Mouse (Mus musculus): ENCODE results near the gene Slc9b1.

Gene Slc9b1

DNA sequence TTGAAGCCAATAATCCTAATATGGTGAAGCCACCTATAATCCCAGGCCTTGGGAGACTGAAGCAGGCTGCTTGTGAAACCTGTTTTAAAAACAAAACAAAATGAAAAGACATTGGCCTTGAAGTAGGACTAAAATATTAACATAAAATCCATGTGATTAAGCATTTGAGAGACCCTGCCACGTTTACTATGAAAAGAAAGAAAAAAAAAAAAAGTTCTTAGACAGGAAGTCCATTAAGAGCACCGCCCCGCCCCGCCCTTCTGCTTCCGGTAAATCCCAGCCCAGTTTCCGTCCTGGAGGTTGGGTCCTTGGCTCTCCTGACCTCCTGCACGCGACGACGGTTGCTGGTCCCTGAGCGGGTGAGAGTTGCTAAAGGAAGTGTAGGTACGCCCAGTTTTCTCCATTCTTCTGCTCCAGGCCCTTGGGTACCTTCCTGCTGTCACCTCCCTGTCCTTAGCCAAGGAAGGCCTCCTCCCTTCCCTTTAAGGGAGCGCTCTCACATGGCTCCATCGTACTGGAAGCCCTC lies at the start of gene Slc9b1:
Slc9b1 (plus strand) TSS at position 291 of the 526 bp plus-strand sequence.
- DNase-seq (ENCODE audit: low spot score) = peak; percentile 66

DNA sequence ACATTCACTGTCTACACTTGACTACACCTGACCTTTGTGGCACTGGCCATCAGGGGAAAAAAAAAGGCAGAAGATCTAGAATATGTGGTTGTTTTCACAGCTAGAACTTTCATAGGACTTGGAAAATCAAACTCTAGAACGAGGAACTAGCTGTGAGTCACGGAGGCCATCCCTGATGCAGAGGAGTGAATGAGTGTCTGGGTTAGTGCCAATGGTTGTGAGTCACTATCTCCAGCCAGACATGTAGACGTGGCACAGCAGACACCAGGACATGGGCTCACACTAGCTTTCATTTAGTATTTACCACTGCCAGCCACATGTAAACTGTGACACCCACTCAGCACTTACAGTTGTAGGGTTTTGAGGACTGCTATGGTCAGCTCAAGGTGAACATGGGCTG lies 49.3 kb upstream of the Slc9b1 start:
- DNase-seq (ENCODE audit: low spot score) = no peak

DNA sequence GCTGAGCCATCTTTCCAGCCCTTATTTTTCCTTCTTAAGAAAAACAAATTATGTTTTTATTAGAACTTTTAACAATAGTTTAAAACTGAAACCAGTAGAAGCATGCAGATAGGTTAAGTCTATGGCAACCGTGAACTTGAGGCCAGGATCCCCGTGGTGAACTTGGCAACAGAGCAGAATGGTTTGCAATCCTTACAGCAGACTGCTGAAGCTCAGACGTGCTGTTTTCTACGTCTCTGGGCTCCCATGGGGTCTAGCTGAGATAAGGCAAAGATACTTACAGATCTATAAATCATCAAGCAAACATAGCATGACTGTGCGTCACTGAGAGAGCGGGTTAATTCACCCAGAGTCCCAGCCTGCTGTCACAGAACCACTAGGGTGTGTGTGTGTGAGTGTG lies 47.7 kb upstream of the Slc9b1 start:
- DNase-seq (ENCODE audit: low spot score) = no peak

DNA sequence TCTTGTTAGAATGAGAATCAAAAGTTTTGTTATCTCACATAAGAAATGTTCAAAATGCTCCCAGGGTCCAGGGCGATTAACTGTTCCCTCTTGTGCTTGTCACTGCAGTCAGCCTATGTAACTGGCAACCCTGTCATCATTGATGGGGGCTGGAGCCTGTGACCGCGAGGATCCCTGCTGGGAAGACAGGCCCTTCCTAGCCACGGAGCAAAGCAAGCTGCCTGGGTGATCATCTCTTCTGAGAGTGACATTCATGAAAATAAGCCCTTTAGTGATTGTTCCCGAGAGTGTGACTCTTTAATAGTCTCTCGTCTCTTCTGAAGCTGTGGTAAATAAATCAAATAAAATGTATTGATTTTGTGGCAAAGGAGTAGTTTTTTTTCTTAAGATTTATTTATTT lies 43.8 kb upstream of the Slc9b1 start:
- no peak for DNase-seq (ENCODE audit: low spot score)

DNA sequence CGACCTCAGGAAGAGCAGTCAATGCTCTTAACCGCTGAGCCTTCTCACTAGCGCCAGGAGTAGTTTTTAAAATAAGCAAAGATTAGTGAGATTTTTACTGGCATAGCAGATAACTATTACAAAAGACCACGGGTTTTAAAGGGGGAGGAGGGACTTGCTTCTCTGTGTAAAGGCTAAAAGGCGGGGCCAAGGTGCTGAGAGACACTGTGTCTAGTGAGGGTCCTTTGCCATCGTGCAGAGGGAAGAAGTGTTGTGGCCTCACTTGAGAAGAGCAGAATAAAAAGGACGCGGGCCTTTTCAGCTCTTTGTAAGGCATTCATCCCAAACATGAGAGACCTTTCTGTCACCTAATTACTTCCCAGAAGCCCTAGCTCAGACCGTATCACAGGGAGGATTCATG lies 43.3 kb upstream of the Slc9b1 start:
- DNase-seq (ENCODE audit: low spot score) = no peak

DNA sequence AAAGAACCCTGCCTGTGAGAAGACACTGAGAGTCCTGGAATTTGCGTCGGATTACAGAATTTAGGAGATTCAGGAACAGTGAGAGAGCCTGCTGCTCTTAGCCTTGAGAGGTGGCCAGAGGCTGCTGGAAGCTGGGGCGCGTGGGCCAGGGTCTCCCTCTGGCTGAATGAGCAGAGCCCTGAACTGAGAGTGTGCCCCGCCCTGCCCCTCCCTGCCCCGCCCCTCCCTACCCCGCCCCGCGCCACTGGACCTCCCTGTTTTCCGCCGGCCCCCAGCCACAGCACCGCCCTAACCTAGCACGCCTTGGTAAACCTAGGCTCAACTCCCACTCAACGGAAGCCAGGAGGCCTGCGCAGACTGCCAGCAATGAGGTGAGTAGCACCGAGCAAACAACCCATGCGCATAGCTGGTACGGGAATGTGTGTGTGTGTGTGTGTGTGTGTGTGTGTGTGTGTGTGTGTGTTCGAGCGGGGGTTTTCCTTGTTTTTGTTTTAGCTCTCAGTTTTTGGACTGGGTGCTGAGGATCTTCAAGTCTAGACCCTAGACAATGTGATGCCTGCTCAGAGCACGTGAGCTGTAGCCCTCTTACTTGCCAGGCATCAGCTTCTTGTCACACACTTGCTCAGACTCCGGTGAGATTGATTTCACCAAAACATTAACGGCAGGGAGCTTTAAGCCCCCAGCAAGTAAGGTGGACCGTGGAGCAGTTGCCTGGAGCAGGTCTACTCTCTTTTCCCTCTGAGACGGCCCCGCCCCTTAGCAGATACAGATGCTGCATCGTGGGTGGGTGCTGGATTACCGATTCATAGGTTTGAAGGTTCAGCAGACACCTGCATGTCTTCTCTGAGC lies 40.2 kb upstream of the Slc9b1 start, which contains the start of gene Slc9b2:
Slc9b2 (plus strand) TSS at position 290 of the 849 bp plus-strand sequence.
- no peak for DNase-seq (ENCODE audit: low spot score)

DNA sequence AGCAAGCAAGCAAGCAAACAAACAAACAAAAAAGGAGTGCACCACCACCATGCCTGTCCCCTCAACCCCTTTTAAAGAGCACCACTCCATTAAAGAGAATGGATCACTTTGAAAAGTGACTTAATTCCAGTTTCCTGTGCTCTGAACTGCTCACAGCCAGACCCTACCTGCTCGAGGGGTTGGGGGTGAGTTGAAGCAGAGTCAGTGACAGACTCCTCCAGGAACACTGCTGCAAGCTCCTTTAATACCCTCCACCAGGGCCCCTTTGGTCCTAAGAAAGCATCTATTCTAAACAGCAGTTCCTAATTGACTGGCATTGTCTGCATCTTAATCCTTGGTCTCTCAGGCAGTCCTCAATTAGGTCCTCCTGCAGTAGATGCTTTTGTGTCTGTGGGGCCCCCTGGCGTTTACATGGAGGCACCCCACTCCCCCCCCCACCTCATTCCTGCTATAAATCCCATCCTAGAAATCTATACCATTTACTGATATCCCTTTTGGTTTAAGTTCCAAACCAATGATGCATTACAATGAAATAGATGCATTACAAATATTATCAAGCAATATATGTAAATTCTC lies 34.8 kb upstream of the Slc9b1 start:
- DNase-seq (ENCODE audit: low spot score) = no peak

DNA sequence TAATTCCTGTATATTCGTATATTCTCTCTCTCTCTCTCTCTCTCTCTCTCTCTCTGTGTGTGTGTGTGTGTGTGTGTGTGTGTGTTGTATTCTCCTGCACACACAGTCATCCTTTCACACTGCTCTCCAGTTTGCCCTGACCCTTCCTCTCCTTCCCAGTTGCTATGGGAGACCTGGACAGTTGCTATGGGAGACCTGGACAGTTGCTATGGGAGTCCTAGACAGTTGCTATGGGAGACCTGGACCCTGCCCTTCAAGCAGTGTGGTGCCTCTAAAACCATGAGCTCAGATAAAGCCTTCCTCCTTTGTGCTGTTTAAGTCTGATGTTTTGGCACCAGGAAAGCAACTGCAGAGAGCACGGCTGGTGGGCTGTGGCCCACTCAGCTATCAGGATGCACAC lies 34.1 kb upstream of the Slc9b1 start:
- DNase-seq (ENCODE audit: low spot score) = no peak

DNA sequence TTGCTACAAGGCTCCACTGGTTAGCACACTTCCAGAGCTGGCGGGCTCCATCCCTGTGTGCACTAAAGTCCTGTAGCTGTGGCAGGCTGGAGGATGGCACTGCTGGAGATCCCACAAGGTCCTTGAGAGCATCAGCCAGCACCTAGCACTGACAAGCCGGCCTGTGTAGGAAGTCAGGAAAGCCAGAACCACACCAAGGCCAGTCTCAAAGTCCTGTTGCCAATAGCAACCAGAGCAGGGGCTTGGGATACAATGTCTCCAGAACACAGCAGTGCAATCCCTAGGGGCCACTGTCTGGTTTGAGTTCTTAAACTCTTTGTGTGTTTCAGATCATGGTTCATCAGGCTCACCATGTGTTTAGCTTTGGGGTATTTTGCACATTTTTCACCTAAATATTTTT lies 33.0 kb upstream of the Slc9b1 start:
- DNase-seq (ENCODE audit: low spot score) = peak; percentile 68

DNA sequence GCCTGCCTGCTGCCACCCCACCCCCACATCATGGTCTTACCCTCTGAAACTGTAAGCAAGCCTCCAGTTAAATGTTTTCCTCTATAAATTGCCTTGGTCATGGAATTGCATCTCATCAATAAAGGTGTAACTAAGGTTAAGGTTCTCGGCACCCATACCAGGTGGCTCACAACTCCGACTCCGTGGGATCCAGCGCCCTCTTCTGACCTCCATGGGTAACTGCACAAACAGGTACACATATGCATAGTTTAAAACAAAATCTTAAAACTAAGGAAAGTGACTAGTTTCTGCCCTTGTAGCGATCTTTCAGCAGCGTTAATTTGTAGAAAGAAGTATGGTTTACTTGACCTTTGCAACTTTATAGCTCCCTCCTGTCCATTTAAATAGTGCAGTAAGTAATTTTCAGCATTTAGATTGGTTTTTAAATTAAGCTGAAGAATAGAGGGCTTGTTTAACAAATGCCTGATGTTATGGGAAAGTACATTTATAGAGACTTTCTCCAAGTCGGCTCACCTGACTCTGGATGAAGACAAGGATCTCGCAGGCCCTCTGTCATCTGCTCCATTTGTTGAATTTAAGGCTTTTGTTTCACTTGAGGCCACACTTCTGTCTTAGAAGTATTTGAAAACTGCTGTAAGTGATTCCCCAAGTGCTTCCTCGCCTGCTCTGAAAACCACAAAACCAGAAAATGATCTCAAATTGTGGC lies 32.0 kb upstream of the Slc9b1 start:
- no peak for DNase-seq (ENCODE audit: low spot score)

DNA sequence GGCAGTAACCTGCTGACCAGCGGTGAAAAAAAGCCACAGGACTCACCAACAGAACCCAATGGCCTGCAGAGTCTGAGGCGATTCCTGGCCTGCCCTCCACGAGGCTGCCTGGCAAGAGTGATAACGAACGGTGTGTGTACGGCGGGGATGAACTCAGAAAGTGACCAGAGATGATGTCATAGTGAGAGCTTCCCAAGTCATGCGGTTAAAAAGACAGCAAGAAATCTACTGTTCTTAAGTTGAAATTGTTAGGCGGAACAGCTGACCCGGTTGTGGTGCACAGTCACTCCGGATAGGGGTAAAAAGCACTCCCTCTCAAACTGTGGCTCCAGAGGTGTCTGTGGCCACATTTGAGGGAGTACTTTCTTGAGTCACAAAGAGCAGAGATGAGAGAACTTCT lies 29.5 kb upstream of the Slc9b1 start:
- no peak for DNase-seq (ENCODE audit: low spot score)

DNA sequence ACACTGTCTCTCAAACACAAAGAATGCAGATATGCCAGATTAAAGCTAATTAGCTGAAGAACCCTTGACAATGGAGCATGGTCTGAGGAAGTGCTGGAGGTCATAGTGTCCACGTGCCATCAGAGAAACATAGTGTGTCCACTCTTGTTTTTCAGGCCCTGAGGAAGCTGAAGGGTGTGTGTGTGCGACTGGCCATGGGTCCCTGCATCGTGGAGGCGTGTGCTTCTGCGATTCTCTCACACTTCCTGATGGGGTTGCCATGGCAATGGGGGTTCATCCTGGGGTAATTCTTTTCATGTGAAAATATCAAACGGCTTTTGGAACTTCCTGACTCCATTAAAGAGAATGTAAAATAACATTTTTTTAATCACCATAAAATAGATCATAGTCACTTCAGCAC lies 23.5 kb upstream of the Slc9b1 start:
- no peak for DNase-seq (ENCODE audit: low spot score)

DNA sequence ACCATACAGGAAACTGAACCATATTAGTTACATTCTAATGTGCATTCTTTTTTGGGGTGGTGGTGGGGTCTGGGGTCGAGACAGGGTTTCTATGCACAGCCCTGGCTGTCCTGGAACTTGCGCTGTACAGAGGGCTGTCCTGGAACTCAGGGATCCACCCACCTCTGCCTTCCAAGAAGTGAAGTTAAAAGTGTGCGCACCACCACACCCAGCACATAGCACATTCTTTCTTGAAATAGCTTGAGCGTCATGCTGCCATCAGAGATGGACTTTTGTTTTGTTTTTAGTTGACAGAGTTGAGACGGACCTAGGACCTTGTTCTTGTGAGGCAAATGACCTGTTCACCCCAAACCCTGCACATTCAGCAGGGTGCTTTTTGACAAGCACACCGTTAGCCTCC lies 20.7 kb upstream of the Slc9b1 start:
- DNase-seq (ENCODE audit: low spot score) = no peak

DNA sequence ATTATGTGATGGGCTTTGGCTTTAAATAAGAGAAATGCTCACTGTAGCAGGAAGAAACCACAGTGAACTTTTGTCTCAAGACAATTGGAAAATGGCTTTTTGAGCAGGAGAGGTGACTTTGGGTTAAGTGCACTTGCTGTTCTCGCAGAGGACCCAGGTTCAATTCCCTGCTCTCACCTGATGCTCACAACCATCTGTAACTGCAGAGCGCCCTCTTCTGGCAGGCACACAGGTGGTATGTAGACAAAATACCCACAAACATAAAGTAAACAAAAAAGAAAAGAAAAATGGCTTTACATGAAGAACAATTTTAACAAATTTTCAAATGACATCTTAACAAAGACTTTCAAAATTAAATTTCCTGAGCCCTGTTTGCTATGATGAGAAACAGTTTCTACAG lies 20.2 kb upstream of the Slc9b1 start:
- DNase-seq (ENCODE audit: low spot score) = no peak

DNA sequence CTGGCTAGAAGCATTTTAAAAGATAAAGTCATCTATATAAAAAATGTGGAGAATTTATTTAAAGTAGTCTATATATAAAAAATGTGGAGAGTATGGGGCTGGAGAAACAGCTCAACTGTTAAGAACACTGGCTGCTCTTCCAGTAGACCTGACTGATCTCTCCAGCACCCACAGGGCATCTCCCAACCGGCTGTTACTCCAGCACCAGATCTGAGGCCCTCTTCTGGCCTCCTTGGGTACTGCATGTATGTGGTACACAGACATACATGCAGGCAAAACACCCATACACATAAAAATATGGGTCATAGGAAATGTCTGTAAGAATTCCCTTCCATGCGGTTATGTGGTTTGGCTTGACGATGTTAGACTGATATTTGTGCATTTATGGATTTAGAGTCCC lies 19.3 kb upstream of the Slc9b1 start:
- DNase-seq (ENCODE audit: low spot score) = peak; percentile 49

DNA sequence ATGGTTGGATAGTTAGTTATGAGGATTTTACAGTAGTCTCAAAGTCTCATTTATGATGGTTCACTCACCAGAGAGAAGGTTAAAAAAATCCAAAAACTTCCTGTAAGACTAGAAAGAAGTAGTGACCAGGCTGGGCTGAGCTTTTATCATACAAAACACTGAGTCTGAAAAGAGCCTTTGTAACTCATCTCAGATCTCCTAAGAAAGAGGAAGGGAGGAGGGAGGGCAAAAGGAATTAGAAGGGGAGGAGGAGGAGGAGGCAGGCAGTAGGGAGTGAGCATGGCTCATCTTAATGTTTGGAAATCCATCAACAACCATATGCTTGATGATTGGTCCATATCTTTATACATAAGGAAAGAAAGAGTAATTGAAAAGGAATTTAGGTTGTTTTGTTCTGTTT lies 15.1 kb upstream of the Slc9b1 start:
- no peak for DNase-seq (ENCODE audit: low spot score)

DNA sequence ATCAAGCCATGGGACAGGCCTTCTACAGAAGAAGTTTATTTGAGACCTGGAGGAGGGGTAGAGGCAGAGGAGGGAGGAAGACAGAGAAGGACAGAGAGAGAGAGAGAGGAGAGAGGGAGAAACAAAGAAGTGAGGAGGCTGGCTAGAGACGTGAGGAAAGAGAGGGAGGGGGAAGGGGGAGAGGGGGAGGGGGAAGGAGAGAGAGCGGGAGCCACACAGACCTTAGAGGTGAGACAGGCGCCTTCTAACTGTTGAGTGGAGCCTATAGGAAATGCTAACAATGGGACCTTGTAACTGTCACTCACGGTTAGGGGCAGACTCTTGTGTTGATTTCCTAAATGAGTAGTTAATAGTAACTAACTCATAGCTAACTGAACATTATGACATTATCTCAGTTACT lies 14.1 kb upstream of the Slc9b1 start:
- no peak for DNase-seq (ENCODE audit: low spot score)

DNA sequence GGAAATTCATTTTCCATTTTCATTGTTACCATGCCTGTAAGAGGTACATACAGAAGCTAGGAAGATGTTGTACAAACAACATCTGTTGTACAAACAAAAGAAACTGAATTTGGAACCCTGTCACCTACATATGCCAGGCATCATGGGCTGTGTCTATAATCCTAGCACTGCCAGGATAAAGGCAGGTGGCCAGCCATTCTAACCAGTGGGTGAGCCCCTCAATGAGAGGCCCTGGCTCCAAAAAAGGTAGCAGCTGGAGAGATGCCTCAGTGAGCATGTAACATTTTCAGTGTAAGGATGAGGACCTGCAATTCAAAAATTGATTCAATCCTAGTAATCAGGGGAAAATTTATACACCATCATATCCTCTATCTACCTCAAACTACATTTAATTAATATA lies 1.2 kb downstream of the Slc9b1 start:
- no peak for DNase-seq (ENCODE audit: low spot score)

DNA sequence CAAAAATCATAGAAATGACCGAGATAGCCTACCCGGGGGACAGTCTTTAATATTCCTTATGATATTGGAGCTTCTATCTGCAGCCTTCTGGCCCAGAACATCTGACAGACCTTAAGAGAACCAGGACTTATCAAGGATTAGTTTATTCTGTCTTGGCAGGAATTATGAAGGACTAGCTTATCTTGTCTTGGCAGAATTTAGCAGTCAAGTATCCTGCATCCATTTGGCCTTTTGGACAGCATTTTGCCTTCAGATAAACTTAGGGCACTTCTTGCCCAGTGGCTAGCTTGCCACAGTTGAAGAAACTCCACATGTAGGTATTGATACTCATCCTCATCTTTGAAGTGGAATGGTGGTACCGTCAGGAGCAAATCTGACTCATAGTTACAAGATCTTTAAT lies 4.0 kb downstream of the Slc9b1 start:
- DNase-seq (ENCODE audit: low spot score) = no peak

DNA sequence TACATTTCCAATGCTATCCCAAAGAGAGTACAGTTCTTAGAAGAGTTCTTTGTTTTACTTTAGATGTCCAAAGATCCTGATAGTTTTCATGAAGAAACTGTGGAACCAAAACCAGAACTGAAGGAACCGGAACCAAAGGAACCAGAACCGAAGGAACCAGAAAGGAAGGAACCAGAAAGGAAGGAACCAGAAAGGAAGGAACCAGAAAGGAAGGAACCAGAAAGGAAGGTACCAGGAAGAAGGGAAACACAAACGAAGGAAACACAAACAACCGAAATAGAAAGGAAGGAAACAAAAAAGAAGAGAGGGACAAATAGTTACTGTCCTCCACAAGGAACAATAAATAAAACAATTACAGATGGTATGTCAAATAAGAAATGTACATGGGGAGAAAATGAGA lies 9.6 kb downstream of the Slc9b1 start:
- DNase-seq (ENCODE audit: low spot score) = no peak

DNA sequence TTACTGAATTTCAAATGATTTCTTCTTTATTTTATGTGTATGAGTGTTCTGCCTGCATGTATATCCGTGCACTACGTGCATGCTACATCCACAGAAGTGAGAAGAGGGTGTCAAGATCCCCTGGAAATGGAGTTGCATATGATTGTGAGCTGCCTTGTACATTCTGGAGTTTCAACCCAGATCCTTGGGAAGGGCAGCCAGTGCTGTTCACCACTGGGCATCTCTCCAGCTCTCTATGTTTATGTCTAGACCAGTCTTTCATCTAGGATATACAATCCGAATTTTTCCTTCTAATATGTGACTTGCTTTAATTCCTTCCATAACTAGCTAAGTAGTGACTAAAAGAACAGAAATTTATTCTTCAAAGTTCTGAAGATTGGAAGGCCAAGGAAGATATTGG lies 28.0 kb downstream of the Slc9b1 start:
- no peak for DNase-seq (ENCODE audit: low spot score)

DNA sequence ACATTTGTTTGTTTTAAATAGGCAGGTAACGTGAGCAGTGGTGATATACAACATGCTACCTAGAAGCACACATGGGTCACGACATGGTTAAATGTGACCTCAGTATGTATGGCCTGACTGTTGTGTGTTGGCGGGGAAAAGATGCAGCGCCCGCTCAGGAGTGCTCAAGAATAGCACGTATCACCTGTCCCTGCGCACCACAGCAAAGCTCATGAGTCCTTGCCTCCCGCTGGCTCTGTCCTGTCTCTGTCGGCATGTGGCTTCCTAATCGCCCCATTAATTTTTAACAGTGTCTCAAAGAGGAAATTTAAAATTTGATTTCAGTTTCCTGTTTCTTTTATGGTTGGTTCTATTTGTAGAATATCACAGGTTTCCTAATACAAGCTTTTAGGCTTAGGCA lies 29.6 kb downstream of the Slc9b1 start:
- DNase-seq (ENCODE audit: low spot score) = no peak

DNA sequence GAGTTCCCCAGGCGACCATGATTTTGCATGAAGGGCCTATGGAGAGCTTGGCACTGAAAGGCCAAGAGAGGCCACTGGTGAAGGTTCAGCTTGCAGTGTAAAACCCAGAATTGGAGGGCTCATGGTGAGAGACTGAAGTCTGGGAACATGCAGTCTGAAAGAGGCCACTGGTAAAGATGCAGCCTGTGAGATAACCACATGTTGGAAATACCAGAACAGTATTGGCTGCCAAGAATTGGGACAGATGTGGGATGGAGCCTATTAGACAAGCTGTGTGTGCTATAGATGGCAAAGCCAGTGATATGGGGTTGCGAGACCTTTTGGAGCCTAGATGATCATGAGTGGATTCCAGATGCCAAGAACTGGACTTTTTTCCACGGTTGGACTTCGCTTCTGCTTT lies 32.0 kb downstream of the Slc9b1 start:
- no peak for DNase-seq (ENCODE audit: low spot score)
